Mouse (Mus musculus): ENCODE measurements at regions not wholly inside any gene's neighbourhood (a gene's known extent, or its start where the extent isn't known, plus 50 kb on each side); places are given as distances from the start of the nearest gene placed in this dataset.

- H3K36me3 ChIP-seq: no peaks in the 10 kb centered on the region
- H3K27ac ChIP-seq (replicated peaks): no peak overlapping the region
- H3K9me3 ChIP-seq (replicated peaks): no peaks in the 10 kb centered on the region
- WGBS: 81% methylated on average over 12 of the region's 12 CpGs
- H3K4me1 ChIP-seq: peaks cover 4% of the 10 kb centered on the region; the same call in 1 of the 2 replicates
- H3K4me3 ChIP-seq (replicated peaks): no peak overlapping the region
- no peak overlapping the region for H3K9ac ChIP-seq (replicated peaks)
- no peak for ATAC-seq (ENCODE audit: low FRiP score)
- H3K27me3 ChIP-seq (replicated peaks): no peaks in the 10 kb centered on the region
- H3K4me2 ChIP-seq: no peak overlapping the region
Observed at GRCm38 (mm10) chr12:106939381-106939780, 549.1 kb upstream of the 3110018I06Rik start.

GRCm38 (mm10) chr12:106943874-106944273 lies 544.6 kb upstream of the 3110018I06Rik start:
- H3K4me1 ChIP-seq: peaks cover 4% of the 10 kb centered on the region; the same call in 1 of the 2 replicates
- H3K27ac ChIP-seq (replicated peaks): no peak overlapping the region
- no peaks in the 10 kb centered on the region for H3K9me3 ChIP-seq (replicated peaks)
- H3K9ac ChIP-seq (replicated peaks): no peak overlapping the region
- H3K36me3 ChIP-seq: no peaks in the 10 kb centered on the region
- no peak for ATAC-seq (ENCODE audit: low FRiP score)
- no peaks in the 10 kb centered on the region for H3K27me3 ChIP-seq (replicated peaks)
- no peak overlapping the region for H3K4me3 ChIP-seq (replicated peaks)
- H3K4me2 ChIP-seq: no peak overlapping the region
- WGBS: 10% methylated on average over 5 of the region's 5 CpGs

GRCm38 (mm10) chr12:106952621-106953020 lies 535.8 kb upstream of the 3110018I06Rik start:
- H3K27ac ChIP-seq (replicated peaks): no peak overlapping the region
- H3K4me1 ChIP-seq: peaks cover 28% of the 10 kb centered on the region
- ATAC-seq (ENCODE audit: low FRiP score): no peak
- WGBS: 45% methylated on average over 11 of the region's 11 CpGs
- H3K9me3 ChIP-seq (replicated peaks): no peaks in the 10 kb centered on the region
- no peak overlapping the region for H3K9ac ChIP-seq (replicated peaks)
- H3K27me3 ChIP-seq (replicated peaks): no peaks in the 10 kb centered on the region
- no peaks in the 10 kb centered on the region for H3K36me3 ChIP-seq
- no peak overlapping the region; the same call in 1 of the 2 replicates for H3K4me2 ChIP-seq
- H3K4me3 ChIP-seq (replicated peaks): no peak overlapping the region

GRCm38 (mm10) chr12:106955778-106956177 lies 532.7 kb upstream of the 3110018I06Rik start:
- Histone ChIP-seq H3K27me3 (replicated peaks) (no peaks in the 10 kb centered on the region), H3K9me3 (replicated peaks) (no peaks in the 10 kb centered on the region), H3K4me2 (no peak overlapping the region), H3K27ac (replicated peaks) (peak overlapping the region; percentile 63), H3K4me1 (peaks cover 28% of the 10 kb centered on the region), H3K36me3 (no peaks in the 10 kb centered on the region), H3K9ac (replicated peaks) (no peak overlapping the region), H3K4me3 (replicated peaks) (no peak overlapping the region)
- ATAC-seq (ENCODE audit: low FRiP score): peak; percentile 59
- WGBS: 50% methylated on average over 12 of the region's 12 CpGs

GRCm38 (mm10) chr12:106956266-106956665 lies 532.2 kb upstream of the 3110018I06Rik start:
- peak overlapping the region; percentile 63; the same call in 1 of the 2 replicates for H3K27ac ChIP-seq (replicated peaks)
- H3K4me1 ChIP-seq: peaks cover 28% of the 10 kb centered on the region
- H3K27me3 ChIP-seq (replicated peaks): no peaks in the 10 kb centered on the region
- no peak for ATAC-seq (ENCODE audit: low FRiP score)
- no peaks in the 10 kb centered on the region for H3K36me3 ChIP-seq
- H3K4me3 ChIP-seq (replicated peaks): no peak overlapping the region
- no peaks in the 10 kb centered on the region for H3K9me3 ChIP-seq (replicated peaks)
- 52% methylated on average over 6 of the region's 6 CpGs for WGBS
- no peak overlapping the region for H3K9ac ChIP-seq (replicated peaks)
- no peak overlapping the region for H3K4me2 ChIP-seq

- 47% methylated on average over 4 of the region's 4 CpGs for WGBS
- H3K4me1 ChIP-seq: 0 out of 2 replicates have a peak, but pooled peaks cover 2% of the 10 kb centered on the region
- H3K9ac ChIP-seq (replicated peaks): no peak overlapping the region
- no peak overlapping the region for H3K27ac ChIP-seq (replicated peaks)
- no peaks in the 10 kb centered on the region for H3K9me3 ChIP-seq (replicated peaks)
- H3K27me3 ChIP-seq (replicated peaks): no peaks in the 10 kb centered on the region
- H3K4me3 ChIP-seq (replicated peaks): no peak overlapping the region
- no peak for ATAC-seq (ENCODE audit: low FRiP score)
- H3K36me3 ChIP-seq: no peaks in the 10 kb centered on the region
- H3K4me2 ChIP-seq: no peak overlapping the region
Observed at GRCm38 (mm10) chr12:106961991-106962390, 526.4 kb upstream of the 3110018I06Rik start.

GRCm38 (mm10) chr12:106963762-106964161 lies 524.7 kb upstream of the 3110018I06Rik start:
- Histone ChIP-seq H3K9me3 (replicated peaks) (no peaks in the 10 kb centered on the region), H3K36me3 (no peaks in the 10 kb centered on the region), H3K9ac (replicated peaks) (no peak overlapping the region), H3K4me1 (no peaks in the 10 kb centered on the region), H3K4me3 (replicated peaks) (no peak overlapping the region), H3K27ac (replicated peaks) (no peak overlapping the region), H3K27me3 (replicated peaks) (no peaks in the 10 kb centered on the region), H3K4me2 (no peak overlapping the region)
- WGBS: 69% methylated on average over 5 of the region's 5 CpGs
- ATAC-seq (ENCODE audit: low FRiP score): no peak

- ATAC-seq (ENCODE audit: low FRiP score): no peak
- H3K4me1 ChIP-seq: no peaks in the 10 kb centered on the region
- no peak overlapping the region for H3K9ac ChIP-seq (replicated peaks)
- WGBS: 67% methylated on average over 5 of the region's 5 CpGs
- no peak overlapping the region for H3K27ac ChIP-seq (replicated peaks)
- H3K36me3 ChIP-seq: no peaks in the 10 kb centered on the region
- H3K4me3 ChIP-seq (replicated peaks): no peak overlapping the region
- no peak overlapping the region for H3K4me2 ChIP-seq
- H3K27me3 ChIP-seq (replicated peaks): no peaks in the 10 kb centered on the region
- H3K9me3 ChIP-seq (replicated peaks): no peaks in the 10 kb centered on the region
Observed at GRCm38 (mm10) chr12:106969873-106970272, 518.6 kb upstream of the 3110018I06Rik start.

- no peak overlapping the region for H3K27ac ChIP-seq (replicated peaks)
- ATAC-seq (ENCODE audit: low FRiP score): no peak
- 0 out of 2 replicates have a peak, but pooled peaks cover 5% of the 10 kb centered on the region for H3K4me1 ChIP-seq
- no peak overlapping the region for H3K9ac ChIP-seq (replicated peaks)
- no peaks in the 10 kb centered on the region for H3K27me3 ChIP-seq (replicated peaks)
- H3K4me3 ChIP-seq (replicated peaks): no peak overlapping the region
- H3K9me3 ChIP-seq (replicated peaks): no peaks in the 10 kb centered on the region
- WGBS: 75% methylated on average over 3 of the region's 3 CpGs
- no peak overlapping the region for H3K4me2 ChIP-seq
- H3K36me3 ChIP-seq: no peaks in the 10 kb centered on the region
Observed at GRCm38 (mm10) chr12:106992421-106992820, 496.0 kb upstream of the 3110018I06Rik start.

GRCm38 (mm10) chr12:106993011-106993410 lies 495.4 kb upstream of the 3110018I06Rik start:
- H3K4me3 ChIP-seq (replicated peaks): no peak overlapping the region
- H3K9me3 ChIP-seq (replicated peaks): no peaks in the 10 kb centered on the region
- H3K4me2 ChIP-seq: no peak overlapping the region
- no peaks in the 10 kb centered on the region for H3K27me3 ChIP-seq (replicated peaks)
- ATAC-seq (ENCODE audit: low FRiP score): no peak
- no peak overlapping the region for H3K9ac ChIP-seq (replicated peaks)
- H3K27ac ChIP-seq (replicated peaks): no peak overlapping the region
- 0 out of 2 replicates have a peak, but pooled peaks cover 5% of the 10 kb centered on the region for H3K4me1 ChIP-seq
- H3K36me3 ChIP-seq: no peaks in the 10 kb centered on the region
- WGBS: 71% methylated on average over 4 of the region's 4 CpGs

- H3K4me1 ChIP-seq: 0 out of 2 replicates have a peak, but pooled peaks cover 3% of the 10 kb centered on the region
- H3K36me3 ChIP-seq: no peaks in the 10 kb centered on the region
- no peak overlapping the region for H3K4me3 ChIP-seq (replicated peaks)
- H3K4me2 ChIP-seq: no peak overlapping the region
- H3K27ac ChIP-seq (replicated peaks): no peak overlapping the region
- no peaks in the 10 kb centered on the region for H3K9me3 ChIP-seq (replicated peaks)
- no peak overlapping the region for H3K9ac ChIP-seq (replicated peaks)
- no peaks in the 10 kb centered on the region for H3K27me3 ChIP-seq (replicated peaks)
- ATAC-seq (ENCODE audit: low FRiP score): no peak
- WGBS: 57% methylated on average over 20 of the region's 20 CpGs
Observed at GRCm38 (mm10) chr12:107010995-107011786, 477.2 kb upstream of the 3110018I06Rik start.

GRCm38 (mm10) chr12:107016801-107017200 lies 471.6 kb upstream of the 3110018I06Rik start:
- H3K36me3 ChIP-seq: no peaks in the 10 kb centered on the region
- H3K4me3 ChIP-seq (replicated peaks): no peak overlapping the region
- H3K27me3 ChIP-seq (replicated peaks): no peaks in the 10 kb centered on the region; the same call in 1 of the 2 replicates
- no peaks in the 10 kb centered on the region for H3K4me1 ChIP-seq
- H3K4me2 ChIP-seq: no peak overlapping the region
- H3K27ac ChIP-seq (replicated peaks): no peak overlapping the region
- no peaks in the 10 kb centered on the region for H3K9me3 ChIP-seq (replicated peaks)
- 81% methylated on average over 2 of the region's 2 CpGs for WGBS
- no peak overlapping the region for H3K9ac ChIP-seq (replicated peaks)
- ATAC-seq (ENCODE audit: low FRiP score): no peak

Data from neural tube, embryonic 15.5 days (tissue).